Mouse (Mus musculus): ENCODE measurements at regions not wholly inside any gene's neighbourhood (a gene's known extent, or its start where the extent isn't known, plus 50 kb on each side); places are given as distances from the start of the nearest gene placed in this dataset.
"Not testable (repeated sequence)": the region's sequence is repeated elsewhere in the genome, so short reads cannot be mapped to it uniquely, and the experiment has no call there.

DNA sequence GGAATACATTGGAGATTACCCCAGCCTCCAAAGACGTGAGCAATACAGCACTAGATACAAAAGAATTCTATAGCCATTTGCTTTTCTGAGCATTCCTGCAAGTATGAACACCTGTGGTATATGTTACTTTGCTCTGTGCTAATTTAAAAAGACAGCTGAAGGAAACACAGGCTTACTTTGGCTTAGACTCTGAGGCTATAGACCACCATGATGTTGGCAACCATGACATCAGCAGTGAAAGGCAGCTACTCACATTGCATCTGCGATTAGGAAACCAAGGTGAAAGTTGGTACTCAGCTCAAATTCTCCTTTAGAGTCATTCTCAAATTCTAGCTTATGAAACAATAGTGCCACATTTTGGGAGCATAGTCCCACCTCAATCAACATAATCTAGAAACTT is 451.4 kb upstream of the Tbl1xr1 start:
- no peak overlapping the region for H3K27ac ChIP-seq (ENCODE audit: insufficient read depth, low read depth)
- no peak for TF ChIP-seq MYC (IDR thresholded peaks at IDR 0.05; ENCODE audit: low read depth, low read length)
- no peak for TF ChIP-seq MEF2A (IDR thresholded peaks at IDR 0.05; ENCODE audit: borderline replicate concordance, low read depth, low read length)
- no peak for TF ChIP-seq JUN (IDR thresholded peaks at IDR 0.05; ENCODE audit: insufficient read depth, low read depth, low read length)
- no peaks in the 10 kb centered on the region for H3K9me3 ChIP-seq (replicated peaks; ENCODE audit: low read length)
- no peak for DNase-seq (ENCODE audit: extremely low read depth)
- no peak overlapping the region for H3K4me3 ChIP-seq (replicated peaks in 1 of 3; ENCODE audit: low read depth in 2 of 3, low read length in 2 of 3, poor library complexity in 1 of 3)
- H3K27me3 ChIP-seq (replicated peaks) = no peaks in the 10 kb centered on the region
- H3K79me2 ChIP-seq (replicated peaks; ENCODE audit: control insufficient read depth, extremely low read depth, insufficient read depth, poor library complexity, severe bottlenecking) = no peaks in the 10 kb centered on the region
- H3K36me3 ChIP-seq (replicated peaks in 1 of 2; ENCODE audit: control insufficient read depth in 1 of 2, insufficient read depth in 1 of 2, low read length in 1 of 2) = no peaks in the 10 kb centered on the region
- no peak overlapping the region for H3K9ac ChIP-seq (ENCODE audit: insufficient read depth, low read depth)
- peaks cover 0 to 8% of the 10 kb centered on the region in 2 experiments; a peak in 2 of 4 replicates for H3K4me1 ChIP-seq (ENCODE audit: control insufficient read depth in 1 of 2, insufficient read depth in 2 of 2)
- in situ Hi-C loops (cut with MboI; ENCODE audit: low pct_ligation_motif_present, low pct_unique_long_range_greater_than_20kb, low sequenced_read_pairs) = no loop called here
- dilution Hi-C loops (cut with MboI; ENCODE audit: extremely low pct_ligation_motif_present, extremely low pct_unique_long_range_greater_than_20kb, low sequenced_read_pairs) = no loop called here
- H3K4me2 ChIP-seq (ENCODE audit: insufficient read depth, low read depth, poor library complexity, severe bottlenecking) = no peak overlapping the region

DNA sequence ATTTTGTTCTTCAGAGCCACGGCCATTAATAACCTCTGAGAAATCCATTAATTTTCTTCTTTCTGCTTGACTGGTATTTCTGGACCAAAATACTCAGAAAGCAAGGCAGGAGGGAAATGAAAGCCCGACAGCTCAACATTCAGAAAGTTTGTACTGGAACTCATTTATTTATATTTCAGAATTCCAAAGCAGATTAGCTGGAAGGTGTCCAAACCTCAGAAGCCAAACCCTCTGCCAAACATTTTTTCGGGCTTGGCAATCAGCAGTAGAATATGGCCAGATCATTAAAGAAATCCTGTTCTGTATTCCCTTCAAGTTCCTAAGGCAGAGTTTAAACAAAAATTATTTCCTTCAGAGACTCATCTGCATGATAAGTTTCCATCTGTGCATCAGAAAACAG is 450.4 kb upstream of the Tbl1xr1 start:
- no peak for TF ChIP-seq ETS1 (conservative IDR thresholded peaks at IDR 0.05; ENCODE audit: low read depth, low read length)
- TF ChIP-seq TCF12 (IDR thresholded peaks at IDR 0.05; ENCODE audit: low read depth, low read length) = no peak
- no peak for TF ChIP-seq NELFE (IDR thresholded peaks at IDR 0.05; ENCODE audit: low read depth, low read length)
- TF ChIP-seq ZNF384 (IDR thresholded peaks at IDR 0.05; ENCODE audit: low read depth, low read length) = no peak
- no peak for TF ChIP-seq SIN3A (IDR thresholded peaks at IDR 0.05; ENCODE audit: low read length)
- no peak for TF ChIP-seq UBTF (IDR thresholded peaks at IDR 0.05; ENCODE audit: low read depth, low read length)
- no peak for TF ChIP-seq MAX (IDR thresholded peaks at IDR 0.05; ENCODE audit: low read length)
- TF ChIP-seq IRF4 (IDR thresholded peaks at IDR 0.05; ENCODE audit: low read depth, low read length) = no peak
- TF ChIP-seq ELF1 (IDR thresholded peaks at IDR 0.05; ENCODE audit: low read depth, low read length) = no peak
- no peak for TF ChIP-seq MAFK (IDR thresholded peaks at IDR 0.05; ENCODE audit: insufficient replicate concordance, low read length)
- no peak for TF ChIP-seq POLR2AphosphoS2 (IDR thresholded peaks at IDR 0.05; ENCODE audit: low read depth, low read length)
- no peak for TF ChIP-seq E2F4 (IDR thresholded peaks at IDR 0.05; ENCODE audit: insufficient replicate concordance, low read depth, low read length)
- TF ChIP-seq USF2 (conservative IDR thresholded peaks at IDR 0.05; ENCODE audit: low read depth, low read length) = no peak
- TF ChIP-seq GABPA (IDR thresholded peaks at IDR 0.05; ENCODE audit: insufficient replicate concordance, low read depth, low read length) = no peak
- no peak for TF ChIP-seq KAT2A (IDR thresholded peaks at IDR 0.05; ENCODE audit: insufficient replicate concordance, low read length)
- no peak for TF ChIP-seq NRF1 (IDR thresholded peaks at IDR 0.05; ENCODE audit: low read depth, low read length)
- TF ChIP-seq EP300 (IDR thresholded peaks at IDR 0.05; ENCODE audit: low read length) = no peak
- no peak for TF ChIP-seq TBP (conservative IDR thresholded peaks at IDR 0.05; ENCODE audit: low read depth, low read length)
- no peak for TF ChIP-seq CHD1 (IDR thresholded peaks at IDR 0.05; ENCODE audit: low read depth, low read length)
- in situ Hi-C loops (cut with MboI; ENCODE audit: low pct_ligation_motif_present, low pct_unique_long_range_greater_than_20kb, low sequenced_read_pairs) (no loop called here), dilution Hi-C loops (cut with MboI; ENCODE audit: extremely low pct_ligation_motif_present, extremely low pct_unique_long_range_greater_than_20kb, low sequenced_read_pairs) (no loop called here)
- Histone ChIP-seq H3K79me2 (replicated peaks; ENCODE audit: control insufficient read depth, extremely low read depth, insufficient read depth, poor library complexity, severe bottlenecking) (no peaks in the 10 kb centered on the region), H3K9me3 (replicated peaks; ENCODE audit: low read length) (no peaks in the 10 kb centered on the region), H3K4me3 (replicated peaks in 1 of 3; ENCODE audit: low read depth in 2 of 3, low read length in 2 of 3, poor library complexity in 1 of 3) (no peak overlapping the region), H3K27me3 (replicated peaks) (no peaks in the 10 kb centered on the region), H3K4me2 (ENCODE audit: insufficient read depth, low read depth, poor library complexity, severe bottlenecking) (no peak overlapping the region), H3K36me3 (replicated peaks in 1 of 2; ENCODE audit: control insufficient read depth in 1 of 2, insufficient read depth in 1 of 2, low read length in 1 of 2) (no peaks in the 10 kb centered on the region), H3K9ac (ENCODE audit: insufficient read depth, low read depth) (no peak overlapping the region), H3K27ac (ENCODE audit: insufficient read depth, low read depth) (no peak overlapping the region), H3K4me1 (ENCODE audit: control insufficient read depth in 1 of 2, insufficient read depth in 2 of 2) (peaks cover 0 to 8% of the 10 kb centered on the region in 2 experiments; a peak in 2 of 4 replicates)
- DNase-seq (ENCODE audit: extremely low read depth) = no peak

DNA sequence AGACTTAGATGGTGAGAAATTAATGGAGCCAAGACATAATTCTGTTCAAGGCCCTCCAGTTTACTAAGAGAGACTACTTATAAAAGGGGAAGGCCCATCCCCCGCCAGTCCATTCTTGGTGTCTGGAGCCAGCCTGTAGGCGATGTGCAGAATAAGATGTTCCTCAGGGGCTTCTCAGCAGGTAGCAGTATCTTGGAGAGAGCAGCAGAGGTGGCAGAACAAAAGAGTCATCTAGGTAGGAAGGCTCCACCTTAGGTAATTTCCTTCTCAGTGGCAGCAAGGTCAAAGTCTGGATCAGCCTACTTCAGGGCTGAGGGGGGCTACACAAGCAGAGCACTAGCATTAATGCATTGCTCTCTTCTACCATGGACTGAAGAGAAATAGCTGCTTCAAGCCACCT is 449.4 kb upstream of the Tbl1xr1 start:
- H3K27ac ChIP-seq (ENCODE audit: insufficient read depth, low read depth); H3K9me3 ChIP-seq (replicated peaks; ENCODE audit: low read length); H3K4me2 ChIP-seq (ENCODE audit: insufficient read depth, low read depth, poor library complexity, severe bottlenecking); DNase-seq (ENCODE audit: extremely low read depth); H3K36me3 ChIP-seq (replicated peaks in 1 of 2; ENCODE audit: control insufficient read depth in 1 of 2, insufficient read depth in 1 of 2, low read length in 1 of 2); dilution Hi-C loops (cut with MboI; ENCODE audit: extremely low pct_ligation_motif_present, extremely low pct_unique_long_range_greater_than_20kb, low sequenced_read_pairs); H3K9ac ChIP-seq (ENCODE audit: insufficient read depth, low read depth); H3K79me2 ChIP-seq (replicated peaks; ENCODE audit: control insufficient read depth, extremely low read depth, insufficient read depth, poor library complexity, severe bottlenecking); H3K4me1 ChIP-seq (ENCODE audit: control insufficient read depth in 1 of 2, insufficient read depth in 2 of 2); H3K4me3 ChIP-seq (replicated peaks in 1 of 3; ENCODE audit: low read depth in 2 of 3, low read length in 2 of 3, poor library complexity in 1 of 3); H3K27me3 ChIP-seq (replicated peaks); in situ Hi-C loops (cut with MboI; ENCODE audit: low pct_ligation_motif_present, low pct_unique_long_range_greater_than_20kb, low sequenced_read_pairs): not testable (repeated sequence)

Measured in CH12.LX (cell line).